Mouse (Mus musculus) small intestine, adult 2 months (tissue): ENCODE measurements at regions not wholly inside any gene's neighbourhood (a gene's known extent, or its start where the extent isn't known, plus 50 kb on each side); places are given as distances from the start of the nearest gene placed in this dataset.

ENCODE experiments used
- CTCF ChIP-seq: fragments of 200-500 bp; IDR thresholded peaks from 2 replicates; pipeline ENCODE4 v1.5.1; 2012; ENCODE audit warnings: low read depth, mild to moderate bottlenecking, control low read depth, inconsistent platforms, low read length, moderate library complexity, mixed read lengths; ENCODE audit not compliant: insufficient replicate concordance, insufficient read length; ENCODE audit errors: extremely low read depth
- POLR2A ChIP-seq: fragments of 200-500 bp; IDR thresholded peaks from 2 replicates; pipeline ENCODE4 v1.6.1; 2012; ENCODE audit warnings: low read depth, mild to moderate bottlenecking, control low read depth, inconsistent platforms, low read length, moderate library complexity

DNA sequence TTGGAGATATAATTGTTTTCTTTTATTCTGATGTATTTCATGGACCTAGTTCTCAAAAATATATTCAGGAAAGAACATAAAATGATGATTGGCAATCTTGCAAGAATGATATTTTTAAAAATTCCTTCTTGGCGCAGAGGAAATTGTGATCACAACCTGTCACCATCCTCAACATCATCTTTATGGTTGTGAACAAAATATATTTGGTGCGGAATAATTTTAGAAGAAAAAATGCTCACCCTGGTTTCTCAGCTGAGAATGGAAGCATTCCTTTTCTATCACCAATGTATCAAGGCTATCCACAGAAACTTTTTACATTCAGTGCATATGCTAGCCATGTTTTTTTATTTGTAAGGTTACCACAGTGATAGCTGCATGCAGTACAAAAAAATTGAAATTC lies 123.1 kb downstream of the Gnat3 start:
- TF ChIP-seq CTCF (no peak), POLR2A (no peak)
